Comparison of ENCODE assay signal across 25 mouse cellular contexts in genomic region chr2:4156511-4156910, GRCm38 (mm10).
DNase-seq lines count a peak whose midpoint lies in the region; ATAC-seq and TF ChIP-seq lines count a peak whose summit lies in the region.
"Had no signal": no experiment of that assay in that cellular context is flagged by ENCODE, and none has a peak within 500 bp of the region (broad histone marks: within the 10 kb centered on the region; RNA-seq: fewer than 3 reads in every experiment).

No protein-coding gene starts in this region.

- DNase-seq in hindbrain, embryonic 11.5 days (ENCODE audit: low spot score), result no peak
- DNase-seq in lung, postnatal 0 days (ENCODE audit: low spot score), result peak; percentile 36
- DNase-seq in lung, postnatal 36 days, result no peak
- DNase-seq: adrenal gland, postnatal 36 days; cerebellum, adult 9-11 months; gastrocnemius, adult 2 months; heart, postnatal 36 days; kidney, adult 2 months; kidney, postnatal 10 days; right cerebral cortex, postnatal 14 days; thymus, adult 2 months; thymus, postnatal 4 days had no signal

- no peak for TF ChIP-seq EP300 in lung, postnatal 0 days (IDR thresholded peaks at IDR 0.05)

- H3K27me3 ChIP-seq in hindbrain, embryonic 12.5 days, result no peaks in the 10 kb centered on the region
- no peaks in the 10 kb centered on the region for H3K27me3 ChIP-seq in hindbrain, embryonic 11.5 days (ENCODE audit: control insufficient read depth, insufficient read depth, low read length)
- no peaks in the 10 kb centered on the region for H3K27me3 ChIP-seq in lung, postnatal 0 days (replicated peaks; ENCODE audit: insufficient read depth, low read length)
- no peaks in the 10 kb centered on the region for H3K27me3 ChIP-seq in hindbrain, embryonic 13.5 days
- H3K27me3 ChIP-seq in midbrain, embryonic 16.5 days (ENCODE audit: control insufficient read depth, insufficient read depth, low read depth, low read length), result no peaks in the 10 kb centered on the region
- H3K27me3 ChIP-seq in forebrain, embryonic 12.5 days, result no peaks in the 10 kb centered on the region
- H3K27me3 ChIP-seq: embryonic facial prominence, embryonic 12.5 days; lung, embryonic 15.5 days had no signal

- no peak overlapping the region for H3K9ac ChIP-seq in hindbrain, embryonic 12.5 days
- H3K9ac ChIP-seq in hindbrain, embryonic 11.5 days (ENCODE audit: low read depth, low read length), result no peak overlapping the region
- no peak overlapping the region for H3K9ac ChIP-seq in lung, postnatal 0 days (replicated peaks; ENCODE audit: low read depth)
- no peak overlapping the region for H3K9ac ChIP-seq in hindbrain, embryonic 13.5 days
- no peak overlapping the region for H3K9ac ChIP-seq in midbrain, embryonic 16.5 days (ENCODE audit: low read depth, low read length)
- H3K9ac ChIP-seq in forebrain, embryonic 12.5 days, result no peak overlapping the region
- H3K9ac ChIP-seq: embryonic facial prominence, embryonic 12.5 days; heart, embryonic 15.5 days; limb, embryonic 12.5 days; liver, embryonic 14.5 days; lung, embryonic 15.5 days had no signal

- peaks cover 29% of the 10 kb centered on the region for H3K4me1 ChIP-seq in hindbrain, embryonic 12.5 days
- H3K4me1 ChIP-seq in hindbrain, embryonic 11.5 days (replicated peaks; ENCODE audit: control insufficient read depth, insufficient read depth, low read length), result 0 out of 2 replicates have a peak, but pooled peaks cover 4% of the 10 kb centered on the region
- H3K4me1 ChIP-seq in lung, postnatal 0 days (ENCODE audit: insufficient read depth, low read depth, low read length), result 0 out of 2 replicates have a peak, but pooled peaks cover 4% of the 10 kb centered on the region
- H3K4me1 ChIP-seq in hindbrain, embryonic 13.5 days (replicated peaks), result peaks cover 35% of the 10 kb centered on the region
- peaks cover 33% of the 10 kb centered on the region for H3K4me1 ChIP-seq in midbrain, embryonic 16.5 days (ENCODE audit: control insufficient read depth, insufficient read depth, low read length)
- peaks cover 42% of the 10 kb centered on the region for H3K4me1 ChIP-seq in forebrain, embryonic 12.5 days
- H3K4me1 ChIP-seq: lung, embryonic 15.5 days had no signal

- TF ChIP-seq CTCF in lung, postnatal 0 days (IDR thresholded peaks at IDR 0.05), result no peak

- 0 out of 2 replicates have a peak overlapping the region, but pooled peaks have one; percentile 3 for H3K27ac ChIP-seq in hindbrain, embryonic 12.5 days
- H3K27ac ChIP-seq in hindbrain, embryonic 11.5 days (ENCODE audit: low read depth, low read length), result no peak overlapping the region
- H3K27ac ChIP-seq in lung, postnatal 0 days (ENCODE audit: low read length), result no peak overlapping the region
- peak overlapping the region; percentile 53; the same call in 1 of the 2 replicates for H3K27ac ChIP-seq in hindbrain, embryonic 13.5 days
- H3K27ac ChIP-seq in midbrain, embryonic 16.5 days (ENCODE audit: low read length), result no peak overlapping the region
- no peak overlapping the region for H3K27ac ChIP-seq in forebrain, embryonic 12.5 days
- H3K27ac ChIP-seq: embryonic facial prominence, embryonic 12.5 days; gastrocnemius, adult 2 months; heart, embryonic 15.5 days; limb, embryonic 12.5 days; liver, embryonic 14.5 days; lung, embryonic 15.5 days; stomach, postnatal 0 days had no signal

- H3K9me3 ChIP-seq in hindbrain, embryonic 12.5 days (replicated peaks), result no peaks in the 10 kb centered on the region
- no peaks in the 10 kb centered on the region for H3K9me3 ChIP-seq in hindbrain, embryonic 11.5 days (ENCODE audit: control insufficient read depth, low read length)
- H3K9me3 ChIP-seq in lung, postnatal 0 days (ENCODE audit: low read length), result no peaks in the 10 kb centered on the region
- no peaks in the 10 kb centered on the region for H3K9me3 ChIP-seq in hindbrain, embryonic 13.5 days
- no peaks in the 10 kb centered on the region for H3K9me3 ChIP-seq in midbrain, embryonic 16.5 days (replicated peaks; ENCODE audit: control insufficient read depth, low read length, poor library complexity, severe bottlenecking)
- H3K9me3 ChIP-seq in forebrain, embryonic 12.5 days, result no peaks in the 10 kb centered on the region
- H3K9me3 ChIP-seq: embryonic facial prominence, embryonic 12.5 days; heart, embryonic 15.5 days; limb, embryonic 12.5 days; lung, embryonic 15.5 days had no signal

- no peak for ATAC-seq in hindbrain, embryonic 12.5 days (ENCODE audit: low FRiP score)
- ATAC-seq in hindbrain, embryonic 11.5 days (ENCODE audit: low FRiP score), result no peak
- no peak for ATAC-seq in lung, postnatal 0 days
- no peak for ATAC-seq in hindbrain, embryonic 13.5 days (ENCODE audit: low FRiP score)
- ATAC-seq in midbrain, embryonic 16.5 days, result no peak
- no peak for ATAC-seq in forebrain, embryonic 12.5 days (ENCODE audit: low FRiP score)
- ATAC-seq: forebrain, embryonic 14.5 days; Patski had no signal

- no peak overlapping the region for H3K4me3 ChIP-seq in hindbrain, embryonic 12.5 days
- no peak overlapping the region for H3K4me3 ChIP-seq in hindbrain, embryonic 11.5 days (ENCODE audit: low read depth, low read length)
- H3K4me3 ChIP-seq in lung, postnatal 0 days (ENCODE audit: low read depth, low read length), result no peak overlapping the region
- H3K4me3 ChIP-seq in hindbrain, embryonic 13.5 days, result no peak overlapping the region
- no peak overlapping the region for H3K4me3 ChIP-seq in midbrain, embryonic 16.5 days (ENCODE audit: low read depth, low read length)
- no peak overlapping the region for H3K4me3 ChIP-seq in forebrain, embryonic 12.5 days (replicated peaks)
- H3K4me3 ChIP-seq: embryonic facial prominence, embryonic 12.5 days; erythroblast, embryonic 14.5 days; gastrocnemius, adult 2 months; heart, embryonic 15.5 days; limb, embryonic 12.5 days; lung, embryonic 15.5 days had no signal

- no peak overlapping the region; the same call in 1 of the 2 replicates for H3K4me2 ChIP-seq in hindbrain, embryonic 12.5 days (replicated peaks)
- H3K4me2 ChIP-seq in hindbrain, embryonic 11.5 days (replicated peaks; ENCODE audit: low read depth, low read length), result no peak overlapping the region
- H3K4me2 ChIP-seq in lung, postnatal 0 days (replicated peaks; ENCODE audit: low read depth, low read length), result no peak overlapping the region
- H3K4me2 ChIP-seq in hindbrain, embryonic 13.5 days, result peak overlapping the region; percentile 67; the same call in 1 of the 2 replicates
- peak overlapping the region; percentile 64 for H3K4me2 ChIP-seq in midbrain, embryonic 16.5 days (ENCODE audit: low read length)
- H3K4me2 ChIP-seq in forebrain, embryonic 12.5 days, result no peak overlapping the region
- H3K4me2 ChIP-seq: embryonic facial prominence, embryonic 12.5 days; heart, embryonic 15.5 days; limb, embryonic 12.5 days; lung, embryonic 15.5 days had no signal

- H3K36me3 ChIP-seq in hindbrain, embryonic 12.5 days, result no peaks in the 10 kb centered on the region
- H3K36me3 ChIP-seq in hindbrain, embryonic 11.5 days (ENCODE audit: control insufficient read depth, insufficient read depth, low read length), result no peaks in the 10 kb centered on the region
- no peaks in the 10 kb centered on the region for H3K36me3 ChIP-seq in lung, postnatal 0 days (ENCODE audit: insufficient read depth, low read length)
- H3K36me3 ChIP-seq in hindbrain, embryonic 13.5 days, result no peaks in the 10 kb centered on the region
- H3K36me3 ChIP-seq in midbrain, embryonic 16.5 days (ENCODE audit: control insufficient read depth, insufficient read depth, low read length), result no peaks in the 10 kb centered on the region
- H3K36me3 ChIP-seq in forebrain, embryonic 12.5 days (replicated peaks), result no peaks in the 10 kb centered on the region
- H3K36me3 ChIP-seq: embryonic facial prominence, embryonic 12.5 days; heart, embryonic 15.5 days; limb, embryonic 12.5 days; lung, embryonic 15.5 days had no signal

Comparison
In these comparisons a context has a peak if more than half of its experiments do, and no peak if none do; other contexts are left out.
1. H3K27ac ChIP-seq: peak in hindbrain, embryonic 12.5 days (single experiment) and hindbrain, embryonic 13.5 days (single experiment); none in hindbrain, embryonic 11.5 days (single experiment), lung, postnatal 0 days (single experiment), midbrain, embryonic 16.5 days (single experiment) and forebrain, embryonic 12.5 days (single experiment).
2. H3K4me2 ChIP-seq: peak in hindbrain, embryonic 13.5 days (single experiment) and midbrain, embryonic 16.5 days (single experiment); none in hindbrain, embryonic 12.5 days (single experiment), hindbrain, embryonic 11.5 days (single experiment), lung, postnatal 0 days (single experiment) and forebrain, embryonic 12.5 days (single experiment).